Mouse (Mus musculus) c-Kit-positive CD71-positive TER-119-positive erythroid progenitor cells, embryonic 14.5 days (primary cell): ENCODE results near the gene Epha3.

Experiments
- DNase-seq: peaks from one replicate; pipeline ENCODE4 v3.0.0-alpha.2; 2013; ENCODE audit warnings: low spot score

The Epha3 gene

DNA sequence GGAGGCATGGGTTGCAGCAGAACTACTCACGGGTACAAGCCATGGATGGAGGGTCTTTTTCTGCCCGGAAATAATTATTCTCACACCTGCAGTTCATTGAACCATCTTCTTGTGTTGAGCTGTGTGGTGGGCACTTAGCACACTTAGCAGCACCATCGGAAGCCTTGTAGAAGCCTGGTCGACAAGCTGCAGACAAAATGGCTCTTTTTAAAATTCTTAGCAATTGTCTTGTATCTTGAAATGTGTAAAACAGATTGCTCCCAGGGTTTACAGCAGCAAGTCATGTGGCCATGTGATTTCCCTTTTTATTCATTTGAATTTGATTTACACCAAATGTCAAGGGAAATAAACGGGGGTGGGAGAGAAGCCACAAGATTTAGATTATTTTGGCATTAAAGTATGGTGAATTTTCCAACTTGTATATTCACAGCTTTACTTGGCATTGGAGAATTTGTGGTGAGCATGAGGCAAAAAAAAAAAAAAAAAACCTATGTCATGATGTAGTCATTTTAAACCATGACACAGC, 210.5 kb downstream of the Epha3 start:
- no peak for DNase-seq

GRCm38 (mm10) chr16:63650760-63651159, 213.2 kb downstream of the Epha3 start:
- DNase-seq = no peak

DNA sequence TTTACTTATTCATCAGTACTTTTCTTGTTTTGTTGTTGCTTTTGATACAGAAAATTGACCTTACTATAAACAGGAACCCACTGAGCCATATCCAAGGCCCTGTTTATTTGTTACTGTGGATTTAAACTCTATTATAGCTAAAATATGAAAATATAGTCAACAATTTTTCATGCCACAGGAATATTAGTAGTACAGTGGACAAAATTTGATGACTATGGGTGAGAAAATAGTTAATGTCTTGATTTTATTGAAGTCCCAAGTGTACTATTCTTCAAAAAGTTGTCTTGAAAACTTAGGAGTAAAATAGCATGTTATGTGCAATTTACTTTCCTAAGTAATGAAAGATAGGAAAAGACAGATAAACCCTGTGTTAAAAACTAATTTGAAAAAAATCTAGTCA, 217.4 kb downstream of the Epha3 start:
- no peak for DNase-seq

- DNase-seq = no peak
Measured at GRCm38 (mm10) chr16:63642641-63643040, 221.3 kb downstream of the Epha3 start.

GRCm38 (mm10) chr16:63641603-63642002, 222.4 kb downstream of the Epha3 start:
- DNase-seq = no peak

DNA sequence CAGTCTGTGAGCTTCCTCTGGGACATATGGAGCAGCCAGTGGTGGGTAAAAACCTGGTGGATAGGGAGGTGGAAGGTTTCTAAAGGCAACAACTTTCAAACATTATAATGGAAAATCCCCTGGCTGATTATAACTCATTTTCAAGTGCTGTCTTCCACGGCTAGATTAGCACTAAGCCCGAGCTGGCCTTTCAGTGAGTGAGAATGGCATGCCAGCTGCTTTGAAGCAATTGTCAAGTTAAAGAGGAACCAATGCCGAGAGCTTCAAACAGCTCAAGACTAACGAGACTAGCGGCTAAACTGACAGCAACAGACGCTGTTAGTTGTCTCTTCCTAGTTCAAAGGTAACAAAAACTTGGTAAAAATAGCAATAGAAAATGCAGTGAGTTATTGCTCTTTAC, 225.3 kb downstream of the Epha3 start:
- DNase-seq = no peak

DNA sequence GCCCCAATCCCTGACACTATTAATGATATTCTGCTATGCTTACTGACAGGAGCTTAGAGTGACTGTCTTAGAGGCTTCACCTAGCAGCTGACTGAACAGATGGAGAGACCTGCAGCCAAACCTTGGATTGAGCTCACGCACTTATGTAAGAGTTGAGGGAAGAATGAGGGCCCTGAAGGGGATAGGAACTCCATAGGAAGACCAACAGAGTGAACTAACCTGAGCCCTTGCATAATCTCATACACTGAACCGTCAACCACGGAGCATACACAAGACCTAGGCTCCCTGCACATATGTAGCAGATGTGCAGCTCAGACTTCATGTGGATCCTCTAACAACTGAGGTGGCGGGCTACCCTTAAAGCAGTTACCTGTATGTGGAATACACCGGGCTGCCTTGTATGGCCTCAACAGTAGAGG, 230.2 kb downstream of the Epha3 start:
- no peak for DNase-seq

DNA sequence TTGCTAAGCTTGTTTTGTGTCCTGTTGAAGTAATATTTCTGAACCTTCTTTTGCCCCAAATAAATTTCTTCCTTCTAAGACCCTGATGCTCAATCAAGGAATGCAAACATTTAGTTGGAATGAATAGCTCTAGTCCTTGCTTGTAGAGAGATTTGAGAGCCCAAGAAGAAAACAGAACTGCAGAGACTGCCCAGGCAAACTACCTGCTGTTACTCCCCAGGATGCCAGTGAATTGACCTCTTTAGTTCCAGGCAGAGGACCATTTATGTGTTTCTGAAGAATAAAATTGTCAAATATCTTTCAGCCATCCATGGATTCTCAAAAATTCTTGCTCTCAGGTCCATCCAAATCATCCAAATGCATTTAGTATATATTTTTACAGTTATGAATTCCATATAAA, 238.7 kb downstream of the Epha3 start:
- no peak for DNase-seq

GRCm38 (mm10) chr16:63621845-63622244, 242.1 kb downstream of the Epha3 start:
- DNase-seq = no peak

DNA sequence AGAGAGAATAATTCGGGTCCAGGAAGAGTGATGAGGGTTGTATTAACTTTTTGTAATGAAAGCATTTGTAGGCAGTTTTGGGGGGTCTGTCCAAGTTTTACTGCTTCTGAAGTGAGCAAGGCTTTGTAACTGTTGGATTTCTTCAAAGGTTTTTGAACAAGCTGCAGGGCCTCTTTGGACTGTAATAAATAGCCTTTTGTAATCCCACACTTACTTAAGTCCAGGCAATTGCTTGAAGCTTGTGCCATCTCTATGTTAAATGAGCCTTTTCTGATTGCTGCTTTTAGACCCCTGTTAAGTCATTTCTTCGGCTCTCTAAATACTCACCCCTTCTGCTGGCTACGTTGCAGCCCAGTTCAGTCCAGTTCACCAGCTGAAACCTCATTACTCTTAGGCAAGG, 248.6 kb downstream of the Epha3 start:
- no peak for DNase-seq

DNA sequence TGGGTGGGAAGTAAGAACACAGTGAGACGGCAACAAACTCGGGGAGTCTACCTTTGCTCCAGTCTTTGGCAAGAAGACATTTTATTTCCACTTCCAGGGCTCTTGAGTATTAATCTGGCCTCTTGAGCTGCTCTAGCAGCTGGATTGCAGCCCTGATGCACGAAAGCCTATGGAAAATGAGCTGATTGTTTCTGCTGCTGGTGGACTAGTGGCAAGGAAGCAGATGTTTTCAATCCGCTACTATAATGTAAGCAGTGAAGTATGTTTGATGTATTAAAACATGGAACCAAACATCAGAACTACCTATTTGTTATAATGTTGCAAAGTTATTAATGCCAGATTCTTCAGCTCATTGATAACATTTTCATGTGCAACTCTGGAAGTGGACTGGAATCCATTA, 251.0 kb downstream of the Epha3 start:
- DNase-seq = no peak

- DNase-seq = no peak
Measured at GRCm38 (mm10) chr16:63600229-63600628, 263.7 kb downstream of the Epha3 start.

DNA sequence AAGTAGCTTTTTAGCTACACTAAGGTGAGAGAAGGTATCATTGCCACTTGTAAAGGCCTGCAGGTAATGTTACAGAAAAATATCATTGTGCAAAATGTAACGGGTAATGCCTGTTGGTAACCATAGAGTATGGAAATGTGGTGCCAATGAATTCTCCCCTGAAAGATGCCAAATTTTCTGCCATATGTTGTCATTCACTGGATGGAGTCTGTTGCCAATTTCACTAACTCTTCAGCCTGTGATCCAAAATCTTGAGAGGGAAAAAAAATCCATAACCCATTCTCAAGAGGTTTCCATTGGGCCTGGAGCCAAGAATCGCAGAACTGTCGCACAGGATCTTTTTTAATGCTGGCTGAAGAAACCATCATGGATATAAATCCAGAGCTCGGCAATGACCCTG, 269.3 kb downstream of the Epha3 start:
- no peak for DNase-seq

DNA sequence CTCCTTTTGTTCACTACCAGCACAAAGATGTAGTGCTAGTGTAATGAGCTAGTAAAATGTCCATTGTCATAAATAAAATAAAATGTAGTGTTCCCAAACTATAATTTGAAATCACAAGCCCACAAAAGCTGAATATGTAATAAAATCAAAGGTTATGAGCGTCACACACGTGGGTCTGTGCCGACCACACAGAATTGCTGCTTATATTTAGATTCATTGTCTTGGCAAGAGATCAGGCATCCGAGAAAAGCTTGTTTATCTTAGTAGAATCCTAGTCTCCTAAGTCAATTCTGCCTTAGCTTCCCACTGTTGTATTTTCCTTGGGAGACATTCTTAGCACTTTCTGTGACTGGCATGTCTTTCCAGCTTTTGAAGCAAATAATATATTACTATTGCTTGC, 294.2 kb downstream of the Epha3 start:
- DNase-seq = no peak

DNA sequence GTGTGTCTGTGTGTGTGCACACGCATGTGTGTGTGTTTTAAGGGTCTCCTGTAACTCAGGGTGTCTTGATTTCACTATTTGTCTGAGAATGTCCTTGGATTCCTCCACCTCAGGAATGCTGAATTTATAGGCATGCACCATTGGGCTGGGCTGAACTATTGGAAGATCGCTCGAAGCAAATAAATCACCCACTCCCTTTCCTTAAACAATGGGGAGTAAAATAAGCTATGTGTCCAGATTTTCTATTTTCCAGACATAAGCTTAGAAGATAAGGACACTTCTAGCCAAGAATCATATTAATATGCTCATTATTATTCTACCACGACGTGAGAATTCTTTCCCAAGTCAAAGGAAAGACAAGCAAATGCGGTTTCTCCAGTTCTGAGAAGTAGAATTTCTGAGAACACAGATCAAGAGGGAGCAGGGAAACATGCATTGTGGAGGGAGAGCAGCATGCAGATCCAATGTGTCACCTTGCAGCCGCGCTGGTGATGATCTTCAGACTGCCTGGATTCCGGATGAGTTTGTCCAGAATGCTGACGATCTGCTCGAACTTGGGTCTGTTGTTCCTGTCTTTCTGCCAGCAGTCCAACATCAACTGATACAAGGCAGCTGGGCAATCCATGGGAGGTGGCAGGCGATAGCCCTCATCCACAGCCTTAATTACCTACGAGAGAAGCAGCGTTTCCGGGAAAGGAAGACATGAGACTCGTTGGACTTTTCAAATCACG, 297.7 kb downstream of the Epha3 start:
- no peak for DNase-seq

DNA sequence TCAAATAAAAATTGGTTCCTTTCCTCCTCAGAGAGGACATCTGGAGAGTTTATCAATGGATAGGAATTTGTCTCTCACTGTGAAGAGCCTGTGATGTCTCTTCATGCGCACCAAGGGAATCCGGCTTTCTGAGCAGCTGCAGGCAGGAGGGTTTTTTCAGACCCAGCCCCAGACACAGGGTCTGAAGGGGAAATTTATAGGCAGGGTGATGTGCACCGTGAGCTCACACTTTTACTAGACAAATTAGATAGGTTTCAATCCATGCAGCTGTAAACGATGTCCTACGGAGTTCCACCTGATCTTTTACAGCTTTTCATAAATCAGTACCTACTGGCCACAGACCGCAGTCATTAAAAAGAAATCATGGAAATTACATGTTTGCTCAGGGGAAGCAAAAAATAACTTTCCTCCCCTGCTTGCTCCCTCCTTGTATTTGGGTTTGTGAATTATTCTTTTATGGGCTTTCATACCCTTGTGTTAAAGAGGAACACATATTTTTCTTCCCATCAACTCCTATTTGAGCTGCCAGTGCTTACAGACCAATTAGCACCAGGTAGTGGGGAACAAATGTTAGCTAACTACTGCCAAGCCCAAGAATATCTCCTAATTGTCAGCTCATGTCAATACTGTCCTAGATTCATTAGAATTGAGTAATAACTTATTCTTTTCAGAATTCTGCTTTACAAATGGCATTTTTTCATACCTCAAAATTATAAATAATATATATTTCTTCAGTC, 307.4 kb downstream of the Epha3 start:
- DNase-seq = no peak

- DNase-seq = no peak
Measured at GRCm38 (mm10) chr16:63552531-63552930, 311.4 kb downstream of the Epha3 start.

GRCm38 (mm10) chr16:63539489-63539888, 324.5 kb downstream of the Epha3 start:
- no peak for DNase-seq

DNA sequence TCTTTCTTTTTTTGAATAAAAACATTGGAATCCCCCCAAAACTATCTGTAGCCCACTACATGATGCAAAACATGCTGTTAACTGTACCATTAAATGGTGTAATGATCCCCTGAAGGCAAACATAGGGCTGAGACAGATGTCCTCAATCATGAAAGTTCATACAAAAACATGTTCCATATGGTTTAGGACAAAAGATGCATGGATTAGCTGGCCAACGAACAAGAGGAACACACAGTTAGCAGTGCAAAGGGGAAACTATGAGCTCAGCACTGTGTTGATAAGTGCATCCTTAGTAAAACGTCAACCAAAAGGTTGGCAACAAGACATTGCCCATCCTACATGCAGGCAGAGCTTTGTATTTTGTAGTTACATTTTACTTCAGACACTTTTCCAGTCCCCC, 335.2 kb downstream of the Epha3 start:
- no peak for DNase-seq

DNA sequence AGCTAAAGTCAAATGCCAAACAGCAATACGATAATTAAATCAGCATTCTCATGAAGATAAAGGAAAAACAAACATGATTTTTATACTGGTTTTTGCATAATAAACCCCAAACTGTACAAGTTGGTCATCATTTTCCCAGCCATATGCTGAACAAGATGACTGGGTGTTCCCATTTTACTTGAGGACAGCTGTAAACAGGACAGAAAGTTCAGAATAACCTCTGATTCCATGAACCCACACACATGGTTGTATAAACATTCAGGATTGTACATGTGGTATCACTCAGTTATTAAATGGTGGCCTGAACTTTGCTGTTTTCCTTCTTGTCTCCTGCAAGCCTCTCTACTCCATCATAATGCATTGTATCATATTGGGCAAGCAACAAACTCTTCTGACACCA, 346.3 kb downstream of the Epha3 start:
- DNase-seq = no peak

- DNase-seq = no peak
Measured at GRCm38 (mm10) chr16:63510069-63510468, 353.9 kb downstream of the Epha3 start.

DNA sequence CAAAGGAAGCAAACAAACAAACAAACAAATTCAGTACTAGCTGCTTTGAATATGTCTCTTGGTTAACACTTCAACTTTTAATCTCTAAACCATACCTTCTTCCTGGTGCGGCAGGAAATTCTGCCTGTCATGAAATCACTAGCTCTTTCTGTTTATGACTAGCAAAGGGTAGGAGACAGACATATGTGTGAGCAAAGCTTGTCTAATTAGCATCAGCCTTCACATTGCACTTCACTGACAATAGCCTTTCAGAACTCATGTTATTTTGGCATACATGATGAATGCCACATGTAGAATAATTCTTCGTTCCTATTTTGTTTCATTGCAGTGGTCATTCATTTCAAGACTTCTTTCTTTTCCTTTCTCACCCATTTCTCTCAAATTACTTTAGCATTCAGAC, 357.5 kb downstream of the Epha3 start:
- no peak for DNase-seq

GRCm38 (mm10) chr16:63501456-63501855, 362.5 kb downstream of the Epha3 start:
- no peak for DNase-seq

GRCm38 (mm10) chr16:63500975-63501393, 363.0 kb downstream of the Epha3 start:
- no peak for DNase-seq
